Mouse (Mus musculus) kidney, adult 2 months (tissue): ENCODE data around the gene Serp1. TPM values are rescaled to one million over a fixed set of nuclear protein-coding genes. Genes with fewer than 3 reads are reported as not detected.

ENCODE experiments used
- DNase-seq: peaks from one replicate; pipeline ENCODE4 v3.0.0; 2021
- H3K27ac ChIP-seq: fragments of 200-500 bp; 2 replicates; pipeline ENCODE4 v1.5.1; 2012; ENCODE audit warnings: low read depth, low read length, control low read depth, inconsistent platforms; ENCODE audit not compliant: insufficient read depth
- H3K27me3 ChIP-seq: fragments of 200-500 bp; replicated peaks from 2 replicates; pipeline ENCODE4 v1.6.1; 2012; ENCODE audit warnings: mild to moderate bottlenecking, moderate library complexity, low read length, inconsistent platforms; ENCODE audit not compliant: control insufficient read depth, insufficient read depth
- H3K36me3 ChIP-seq: fragments of 200-500 bp; 2 replicates; pipeline ENCODE4 v1.6.1; 2012; ENCODE audit warnings: mild to moderate bottlenecking, moderate library complexity, low read length, inconsistent platforms; ENCODE audit not compliant: control insufficient read depth, insufficient read depth
- H3K4me1 ChIP-seq: fragments of 200-500 bp; 2 replicates; pipeline ENCODE4 v1.6.1; 2011; ENCODE audit warnings: low read length; ENCODE audit not compliant: control insufficient read depth, insufficient read depth
- H3K4me3 ChIP-seq: fragments of 200-500 bp; 2 replicates; pipeline ENCODE4 v1.5.1; 2011; ENCODE audit warnings: mild to moderate bottlenecking, low read depth, low read length, control low read depth; ENCODE audit not compliant: insufficient read depth
- CTCF ChIP-seq: fragments of 200-500 bp; conservative IDR thresholded peaks from 2 replicates; pipeline ENCODE4 v1.5.1; 2011; ENCODE audit warnings: low read depth, mild to moderate bottlenecking, control low read depth, low read length, moderate library complexity, mixed read lengths; ENCODE audit not compliant: insufficient read depth, insufficient read length
- POLR2A ChIP-seq: fragments of 200-500 bp; IDR thresholded peaks from one replicate; pipeline ENCODE4 v1.6.1; 2011; ENCODE audit warnings: low read depth, low read length, control low read depth
- WGBS: fragments of 180-500 bp; shearing (Covaris S2); methylation state at CpG from one replicate; pipeline ENCODE4 v1.1.7; 2018; 5-methylcytosine and 5-hydroxymethylcytosine counted together
- polyA plus RNA-seq: library from polyadenylated mRNA; depleted of rRNA; stranded (reverse); fragments of >200 nt; gene quantifications from 2 replicates; pipeline ENCODE4 v1.2.3, GENCODE M21; 2012

The Serp1 gene
- polyA plus RNA-seq, 1 experiment, result 32.7 TPM

DNA sequence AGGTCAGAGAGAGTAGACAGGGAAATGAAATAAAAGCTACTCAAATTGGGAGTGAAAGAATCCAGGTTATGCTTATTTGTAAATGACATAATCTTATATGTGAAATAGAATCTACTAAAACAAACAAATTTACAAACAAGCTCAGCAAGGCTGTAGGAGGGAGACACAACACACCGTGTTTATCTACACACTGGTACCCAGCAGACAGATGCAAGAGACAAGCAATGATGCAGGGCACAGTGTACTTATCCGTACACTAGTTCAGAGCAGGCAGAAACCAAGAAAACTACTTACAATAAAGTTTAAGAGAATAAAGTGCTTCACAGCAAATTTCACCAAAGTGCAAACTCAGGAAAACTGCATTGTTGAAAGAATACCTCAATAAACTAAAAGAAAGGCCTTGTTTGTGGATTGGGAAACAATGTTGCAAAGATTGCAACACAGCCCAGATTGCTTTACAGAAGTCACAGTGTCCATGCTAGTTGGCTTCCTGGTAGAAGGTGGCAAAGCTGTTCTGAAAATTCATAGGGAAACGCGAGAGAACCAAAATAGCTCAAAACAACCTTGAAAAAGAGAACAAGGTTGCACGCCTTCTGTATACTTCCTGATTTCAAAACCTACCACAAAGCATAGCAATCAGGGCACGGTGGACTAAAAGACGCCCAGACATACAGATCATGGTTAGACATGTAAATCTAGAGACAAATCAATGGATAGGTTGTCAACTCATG lies 17.5 kb downstream of the Serp1 start:
- no peaks in the 10 kb centered on the region for H3K36me3 ChIP-seq
- H3K27ac ChIP-seq, result no peak overlapping the region
- H3K4me1 ChIP-seq, result no peaks in the 10 kb centered on the region
- TF ChIP-seq CTCF, result no peak
- TF ChIP-seq POLR2A, result no peak
- no peaks in the 10 kb centered on the region for H3K27me3 ChIP-seq
- peak; percentile 4 for DNase-seq
- no peak overlapping the region for H3K4me3 ChIP-seq
- 84% methylated on average over 7 of the region's 7 CpGs for WGBS

DNA sequence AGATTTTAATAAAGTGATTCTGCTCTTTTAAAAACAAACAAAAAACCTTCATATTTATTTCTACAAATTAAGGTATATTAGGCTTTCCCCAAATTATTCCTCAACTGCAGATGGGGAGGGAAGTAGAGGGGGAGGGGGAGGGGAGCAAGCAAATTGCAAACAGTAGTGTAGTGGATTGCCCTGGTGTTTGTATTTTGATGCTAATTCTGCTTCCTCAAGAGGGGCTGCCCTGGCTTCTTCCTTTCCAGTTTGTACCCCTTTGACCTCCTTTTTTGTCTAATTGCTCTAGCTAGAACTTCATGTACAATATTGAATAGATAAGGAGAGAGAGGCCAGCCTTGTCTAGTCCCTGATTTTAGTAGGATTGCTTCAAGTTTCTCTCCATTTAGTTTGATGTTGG lies 21.0 kb downstream of the Serp1 start:
- no peak for DNase-seq
- Histone ChIP-seq H3K27ac (no peak overlapping the region), H3K4me1 (no peaks in the 10 kb centered on the region), H3K27me3 (no peaks in the 10 kb centered on the region), H3K4me3 (no peak overlapping the region), H3K36me3 (no peaks in the 10 kb centered on the region)
- TF ChIP-seq POLR2A, result no peak
- no peak for TF ChIP-seq CTCF

DNA sequence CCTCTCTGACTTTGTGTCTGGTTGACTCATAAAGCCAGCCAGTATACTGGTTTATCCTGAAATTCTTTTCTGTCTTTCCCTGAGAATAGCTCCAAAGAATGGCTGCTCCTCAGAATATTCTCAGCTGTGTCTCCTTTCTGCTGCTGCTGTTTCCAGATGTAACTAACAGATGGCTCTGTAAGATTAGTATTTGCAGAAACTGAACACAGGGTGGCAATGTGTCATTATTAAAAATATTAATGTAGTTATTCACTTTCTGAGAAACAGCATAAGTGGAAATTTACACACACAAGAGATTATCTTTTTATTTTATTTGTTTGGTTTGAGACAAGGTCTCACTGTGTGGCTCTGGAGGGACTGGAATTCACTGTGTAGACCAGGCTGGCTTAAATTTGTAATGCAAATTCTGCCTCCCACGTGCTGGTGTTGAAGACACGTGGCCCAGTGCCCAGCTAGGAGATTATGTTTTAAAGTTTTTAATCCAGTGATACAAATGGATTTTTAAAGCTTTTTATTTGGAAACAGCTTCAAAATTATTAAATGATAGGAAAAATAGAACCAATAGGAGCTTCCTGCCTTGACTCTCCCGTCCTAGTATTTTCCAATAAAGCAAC lies 21.9 kb downstream of the Serp1 start:
- no peak overlapping the region for H3K27ac ChIP-seq
- H3K4me3 ChIP-seq, result no peak overlapping the region
- no peaks in the 10 kb centered on the region for H3K36me3 ChIP-seq
- no peaks in the 10 kb centered on the region for H3K27me3 ChIP-seq
- no peaks in the 10 kb centered on the region for H3K4me1 ChIP-seq
- TF ChIP-seq POLR2A (no peak), CTCF (no peak)
- no peak for DNase-seq
- 55% methylated on average over 3 of the region's 3 CpGs for WGBS

DNA sequence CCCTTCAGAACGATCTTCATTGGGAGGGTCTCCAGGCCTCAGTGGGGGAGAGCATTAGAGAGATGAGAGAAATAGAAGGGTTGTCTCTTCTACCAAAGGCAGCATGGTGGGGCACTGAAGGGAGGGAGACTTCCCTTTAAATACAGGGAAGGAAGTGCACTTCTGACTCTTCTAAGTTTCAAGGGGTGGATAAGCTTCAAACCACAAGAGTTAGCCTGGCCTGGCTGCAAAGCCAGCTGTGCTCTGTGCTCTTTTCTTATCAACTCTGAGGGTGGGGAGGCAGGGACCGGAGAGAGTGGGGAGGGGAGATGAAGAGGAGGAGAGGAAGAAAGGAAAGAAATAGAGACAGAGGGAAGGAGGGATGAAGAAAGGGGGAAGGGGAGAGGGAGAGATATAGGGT lies 23.7 kb downstream of the Serp1 start:
- 59% methylated on average over 2 of the region's 2 CpGs for WGBS
- H3K27ac ChIP-seq, result no peak overlapping the region
- H3K4me3 ChIP-seq, result no peak overlapping the region
- DNase-seq, result no peak
- no peaks in the 10 kb centered on the region for H3K27me3 ChIP-seq
- no peaks in the 10 kb centered on the region for H3K36me3 ChIP-seq
- TF ChIP-seq CTCF (no peak), POLR2A (no peak)
- no peaks in the 10 kb centered on the region for H3K4me1 ChIP-seq

DNA sequence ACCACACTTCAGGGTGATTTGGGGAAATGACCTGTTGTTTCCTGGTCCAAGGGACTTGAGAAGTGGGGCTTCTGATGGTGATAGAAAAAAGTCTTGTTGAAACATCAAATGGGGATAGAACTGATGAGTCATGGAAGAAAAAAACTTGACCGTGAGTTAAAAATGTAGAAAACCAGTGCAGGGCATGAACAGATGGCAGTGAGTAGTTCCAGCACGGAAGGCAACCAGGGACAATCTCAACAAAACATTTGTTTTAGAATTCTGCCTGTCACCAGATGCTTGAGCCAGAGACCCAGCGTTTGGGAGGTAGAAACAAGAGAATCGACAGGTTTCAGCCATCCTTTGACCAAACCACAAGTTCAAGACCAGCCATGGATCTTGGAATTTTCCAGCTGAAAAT lies 32.1 kb downstream of the Serp1 start:
- 82% methylated on average over 4 of the region's 4 CpGs for WGBS
- Histone ChIP-seq H3K27me3 (no peaks in the 10 kb centered on the region; the same call in 1 of the 2 replicates), H3K27ac (no peak overlapping the region), H3K36me3 (no peaks in the 10 kb centered on the region), H3K4me1 (no peaks in the 10 kb centered on the region), H3K4me3 (no peak overlapping the region)
- TF ChIP-seq POLR2A, result no peak
- no peak for TF ChIP-seq CTCF
- DNase-seq, result no peak

DNA sequence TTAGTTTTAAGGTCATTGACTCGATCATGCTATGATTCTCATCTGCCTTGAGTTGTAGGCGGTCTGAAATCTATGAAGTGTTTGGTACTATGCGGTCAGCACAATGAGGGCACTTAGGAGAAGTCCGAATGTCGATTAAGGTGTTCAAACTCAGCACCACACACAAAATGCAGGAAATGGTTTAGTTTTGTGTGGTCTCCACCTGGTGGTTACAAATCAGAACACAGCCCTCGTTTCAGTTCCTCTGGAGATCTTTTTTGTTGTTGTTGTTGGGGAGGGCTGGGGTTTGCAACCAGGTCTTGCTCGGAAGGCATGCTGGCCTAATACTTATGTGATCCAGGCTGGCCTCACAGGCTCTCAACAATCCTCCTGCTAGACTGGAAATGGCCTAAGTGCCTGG lies 34.9 kb downstream of the Serp1 start:
- Histone ChIP-seq H3K27ac (no peak overlapping the region), H3K4me3 (no peak overlapping the region), H3K4me1 (no peaks in the 10 kb centered on the region), H3K36me3 (no peaks in the 10 kb centered on the region), H3K27me3 (no peaks in the 10 kb centered on the region; the same call in 1 of the 2 replicates)
- TF ChIP-seq CTCF, result peak; percentile 31; the same call in 1 of the 2 replicates
- TF ChIP-seq POLR2A, result no peak
- peak; percentile 38 for DNase-seq
- WGBS, result 53% methylated on average over 7 of the region's 7 CpGs

DNA sequence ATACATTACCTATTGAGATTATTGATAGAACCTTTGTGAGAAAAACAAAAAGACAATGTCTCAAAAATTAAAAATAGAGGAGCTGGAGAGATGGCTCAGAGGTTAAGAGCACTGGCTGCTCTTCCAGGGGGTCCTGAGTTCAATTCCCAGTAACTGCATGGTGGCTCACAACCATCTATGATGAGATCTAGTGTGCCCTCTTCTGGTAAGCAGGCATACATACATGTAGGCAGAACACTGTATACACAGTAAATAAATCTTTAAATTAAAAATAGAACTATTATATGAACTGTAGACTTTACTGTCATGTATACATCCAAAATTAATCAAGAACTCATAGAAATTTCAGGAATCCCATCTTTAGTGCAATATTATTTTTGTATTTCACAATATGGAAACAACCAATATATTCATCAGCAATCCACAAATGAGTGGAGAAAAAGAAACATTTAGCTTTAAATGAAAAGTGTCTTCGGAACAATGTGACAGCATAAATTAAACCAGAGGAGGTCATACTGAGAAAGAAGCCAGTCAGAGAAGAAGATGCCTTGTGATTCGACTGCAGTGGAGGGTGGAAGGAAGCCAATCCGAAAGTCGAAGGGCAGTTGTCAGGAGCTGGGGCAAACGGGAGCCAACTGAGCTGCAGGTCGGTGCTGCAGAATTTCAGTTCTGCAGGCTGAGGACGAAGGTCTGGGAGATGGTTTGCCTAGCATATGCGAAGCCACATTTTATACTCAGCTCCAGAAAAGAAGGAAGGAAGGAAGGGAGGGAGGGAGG lies 37.5 kb downstream of the Serp1 start:
- DNase-seq, result no peak
- Histone ChIP-seq H3K27ac (no peak overlapping the region), H3K36me3 (no peaks in the 10 kb centered on the region), H3K4me1 (no peaks in the 10 kb centered on the region), H3K4me3 (no peak overlapping the region), H3K27me3 (no peaks in the 10 kb centered on the region; the same call in 1 of the 2 replicates)
- 38% methylated on average over 8 of the region's 8 CpGs for WGBS
- no peak; the same call in 1 of the 2 replicates for TF ChIP-seq CTCF
- TF ChIP-seq POLR2A, result no peak
